8 mouse cellular contexts compared by ENCODE assay signal in genomic region chr12:87266827-87267603, GRCm38 (mm10). TPM values are rescaled to one million over a fixed set of nuclear protein-coding genes. Genes with fewer than 3 reads are reported as not detected.
DNase-seq lines count a peak whose midpoint lies in the region; ATAC-seq and TF ChIP-seq lines count a peak whose summit lies in the region.

No protein-coding gene starts in this region.

- DNase-seq in heart, postnatal 4 days = no peak
- DNase-seq in G1E (ENCODE audit: low spot score) = peak; percentile 58
- DNase-seq in gastrocnemius, postnatal 10 days = no peak
- no peak for DNase-seq in right cerebral cortex, postnatal 10 days (ENCODE audit: low spot score in 2 of 2)

- peaks cover 41% of the 10 kb centered on the region for H3K36me3 ChIP-seq in heart, embryonic 16.5 days (ENCODE audit: control insufficient read depth, insufficient read depth)
- H3K36me3 ChIP-seq in G1E (replicated peaks) = peaks cover 54% of the 10 kb centered on the region
- peaks cover 47% of the 10 kb centered on the region for H3K36me3 ChIP-seq in limb, embryonic 13.5 days

- peak; percentile 2; the same call in 1 of the 2 replicates for ATAC-seq in heart, embryonic 16.5 days (replicated peaks; ENCODE audit: extremely low read depth, insufficient read depth, low FRiP score)
- ATAC-seq in G1E (ENCODE audit: extremely low read depth, insufficient number of reproducible peaks, low FRiP score, poor library complexity, severe bottlenecking) = 0 out of 2 replicates have a peak, but pooled peaks have one; percentile 1
- ATAC-seq in erythroid progenitor cell, adult 5-6 weeks (replicated peaks; ENCODE audit: low FRiP score, poor library complexity, severe bottlenecking) = peak; percentile 8
- peak; percentile 60 for ATAC-seq in limb, embryonic 13.5 days (ENCODE audit: low FRiP score, low read depth)
- ATAC-seq in monocyte, adult 5-6 weeks (replicated peaks; ENCODE audit: insufficient number of reproducible peaks, low FRiP score, low TSS enrichment, poor library complexity, severe bottlenecking) = peak; percentile 20; the same call in 1 of the 2 replicates

- no peaks in the 10 kb centered on the region for H3K27me3 ChIP-seq in heart, embryonic 16.5 days (ENCODE audit: control insufficient read depth, insufficient read depth, low read length)
- no peaks in the 10 kb centered on the region for H3K27me3 ChIP-seq in G1E (ENCODE audit: insufficient read depth, low read length)
- H3K27me3 ChIP-seq in limb, embryonic 13.5 days = no peaks in the 10 kb centered on the region

- under 1% methylated on average over 31 of the region's 31 CpGs for WGBS in heart, embryonic 16.5 days
- WGBS in limb, embryonic 13.5 days = under 1% methylated on average over 31 of the region's 31 CpGs

- peak overlapping the region; percentile 73 for H3K4me2 ChIP-seq in heart, embryonic 16.5 days (ENCODE audit: low read depth, low read length)
- H3K4me2 ChIP-seq in limb, embryonic 13.5 days (replicated peaks) = peak overlapping the region; percentile 85

- H3K27ac ChIP-seq in heart, embryonic 16.5 days (ENCODE audit: low read length) = peak overlapping the region; percentile 92
- peak overlapping the region; percentile 91 for H3K27ac ChIP-seq in limb, embryonic 13.5 days

- no peaks in the 10 kb centered on the region for H3K9me3 ChIP-seq in heart, embryonic 16.5 days (replicated peaks; ENCODE audit: control insufficient read depth, low read length)
- no peaks in the 10 kb centered on the region for H3K9me3 ChIP-seq in G1E (replicated peaks)
- H3K9me3 ChIP-seq in limb, embryonic 13.5 days = no peaks in the 10 kb centered on the region

- peak overlapping the region; percentile 98 for H3K9ac ChIP-seq in heart, embryonic 16.5 days (ENCODE audit: low read length)
- H3K9ac ChIP-seq in limb, embryonic 13.5 days = peak overlapping the region; percentile 92

- peak overlapping the region; percentile 98 for H3K4me3 ChIP-seq in heart, embryonic 16.5 days (ENCODE audit: low read length)
- H3K4me3 ChIP-seq in G1E (ENCODE audit: low read depth, low read length) = peak overlapping the region; percentile 75
- peak overlapping the region; percentile 90 for H3K4me3 ChIP-seq in limb, embryonic 13.5 days

- peaks cover 11% of the 10 kb centered on the region for H3K4me1 ChIP-seq in heart, embryonic 16.5 days (ENCODE audit: control insufficient read depth, insufficient read depth, low read length)
- H3K4me1 ChIP-seq in G1E (ENCODE audit: insufficient read depth, low read depth, low read length) = peaks cover 41% of the 10 kb centered on the region
- H3K4me1 ChIP-seq in limb, embryonic 13.5 days = peaks cover 16% of the 10 kb centered on the region

- TF ChIP-seq CTCF in G1E (IDR thresholded peaks at IDR 0.05; ENCODE audit: low read depth, low read length) = no peak

RNA-seq across cellular contexts. Expression of gene Ahsa1, which starts 0.7 kb away (rescaled TPM):
- polyA plus RNA-seq in heart, embryonic 16.5 days (2015; fragmentation: Nextera tagmentation; extraction: Ambion mirVana) = 185 and 191 TPM in 2 replicates
- total RNA-seq in heart, postnatal 4 days (2021) = 100 to 1,000 TPM in 1 of 2 experiments, 10 to 100 TPM in 1; 99.4 to 101 TPM
- total RNA-seq in G1E (2014; fragmentation: Nextera tagmentation) = 117 and 144 TPM in 2 replicates
- total RNA-seq in G1E (2017) = 400 and 401 TPM in 2 replicates
- polyA plus RNA-seq in G1E (2012) = 207 and 209 TPM in 2 replicates
- 22.7 and 28.5 TPM in 2 replicates for total RNA-seq in erythroid progenitor cell, adult 5-6 weeks (2015; ENCODE audit: low replicate concordance)
- 58.2 and 58.3 TPM in 2 replicates for total RNA-seq in erythroid progenitor cell, adult 5-6 weeks (2017; ENCODE audit: low replicate concordance)
- 218 and 223 TPM in 2 replicates for polyA plus RNA-seq in limb, embryonic 13.5 days (2015; fragmentation: Nextera tagmentation; extraction: Ambion mirVana)
- 175 to 197 TPM (median 181 TPM) in 3 replicates for total RNA-seq in monocyte, adult 5-6 weeks (2017)
- total RNA-seq in gastrocnemius, postnatal 10 days (2021) = 100 to 1,000 TPM; 104 to 108 TPM

RNA-seq across cellular contexts. Expression of gene Vipas39, which starts 1.0 kb away (rescaled TPM):
- polyA plus RNA-seq in heart, embryonic 16.5 days (2015; fragmentation: Nextera tagmentation; extraction: Ambion mirVana) = 35.2 and 37.5 TPM in 2 replicates
- 10 to 100 TPM; 28.1 to 28.4 TPM for total RNA-seq in heart, postnatal 4 days (2021)
- total RNA-seq in G1E (2014; fragmentation: Nextera tagmentation) (31.6 and 36.4 TPM in 2 replicates), G1E (2017) (42.4 and 43.1 TPM in 2 replicates)
- 1.2 and 1.3 TPM in 2 replicates for polyA plus RNA-seq in G1E (2012)
- 2.5 and 5.4 TPM in 2 replicates for total RNA-seq in erythroid progenitor cell, adult 5-6 weeks (2015; ENCODE audit: low replicate concordance)
- 1.4 and 9.1 TPM in 2 replicates for total RNA-seq in erythroid progenitor cell, adult 5-6 weeks (2017; ENCODE audit: low replicate concordance)
- polyA plus RNA-seq in limb, embryonic 13.5 days (2015; fragmentation: Nextera tagmentation; extraction: Ambion mirVana) = 51.9 and 52.2 TPM in 2 replicates
- 29.4 to 34.9 TPM (median 34.6 TPM) in 3 replicates for total RNA-seq in monocyte, adult 5-6 weeks (2017)
- total RNA-seq in gastrocnemius, postnatal 10 days (2021) = 10 to 100 TPM; 12.1 to 14.5 TPM

RNA-seq across cellular contexts. Expression of gene Noxred1, which starts 28.5 kb away (rescaled TPM):
- polyA plus RNA-seq in heart, embryonic 16.5 days (2015; fragmentation: Nextera tagmentation; extraction: Ambion mirVana) = 0.52 and 0.70 TPM in 2 replicates
- total RNA-seq in heart, postnatal 4 days (2021) = under 1 TPM in 1 of 2 experiments, not detected in 1; 0.26 TPM
- 0.75 TPM in 1 of 2 replicates, not detected in the other for total RNA-seq in G1E (2014; fragmentation: Nextera tagmentation)
- total RNA-seq in G1E (2017) = 0.11 and 0.58 TPM in 2 replicates
- polyA plus RNA-seq in G1E (2012) = not detected in 2 replicates
- not detected in 2 replicates for total RNA-seq in erythroid progenitor cell, adult 5-6 weeks (2015; ENCODE audit: low replicate concordance)
- total RNA-seq in erythroid progenitor cell, adult 5-6 weeks (2017; ENCODE audit: low replicate concordance) = not detected in 2 replicates
- 0.57 and 0.59 TPM in 2 replicates for polyA plus RNA-seq in limb, embryonic 13.5 days (2015; fragmentation: Nextera tagmentation; extraction: Ambion mirVana)
- total RNA-seq in monocyte, adult 5-6 weeks (2017) = 0.29 to 0.86 TPM in 2 of 3 replicates, not detected in the other
- total RNA-seq in gastrocnemius, postnatal 10 days (2021) = under 1 TPM in 1 of 2 experiments, not detected in 1; 0.27 TPM

RNA-seq across cellular contexts. Expression of gene Ism2, which starts 32.5 kb away (rescaled TPM):
- polyA plus RNA-seq in heart, embryonic 16.5 days (2015; fragmentation: Nextera tagmentation; extraction: Ambion mirVana) = 0.38 and 0.69 TPM in 2 replicates
- 1 to 10 TPM in 1 of 2 experiments, under 1 TPM in 1; 0.52 to 1.0 TPM for total RNA-seq in heart, postnatal 4 days (2021)
- not detected in 2 replicates for total RNA-seq in G1E (2014; fragmentation: Nextera tagmentation)
- total RNA-seq in G1E (2017) = 0.05 TPM in 1 of 2 replicates, not detected in the other
- not detected in 2 replicates for polyA plus RNA-seq in G1E (2012)
- not detected in 2 replicates for total RNA-seq in erythroid progenitor cell, adult 5-6 weeks (2015; ENCODE audit: low replicate concordance)
- not detected in 2 replicates for total RNA-seq in erythroid progenitor cell, adult 5-6 weeks (2017; ENCODE audit: low replicate concordance)
- polyA plus RNA-seq in limb, embryonic 13.5 days (2015; fragmentation: Nextera tagmentation; extraction: Ambion mirVana) = 1.4 and 1.5 TPM in 2 replicates
- not detected in 3 replicates for total RNA-seq in monocyte, adult 5-6 weeks (2017)
- not detected for total RNA-seq in gastrocnemius, postnatal 10 days (2021)

Comparison
In these comparisons a context has a peak if more than half of its experiments do, and no peak if none do; other contexts are left out.
1. ATAC-seq: peak in every context shown above with its lines; median percentile 60 in limb, embryonic 13.5 days; 20 in monocyte, adult 5-6 weeks; 8 in erythroid progenitor cell, adult 5-6 weeks; 2 in heart, embryonic 16.5 days; 1 in G1E.